Mouse (Mus musculus): ENCODE measurements around the gene Cbx4. TPM values are rescaled to one million over a fixed set of nuclear protein-coding genes. Genes with fewer than 3 reads are reported as not detected.

Gene Cbx4
- polyA plus RNA-seq, 1 experiment from 2014 or later = 6.5 TPM

- H3K36me3 ChIP-seq (ENCODE audit: control insufficient read depth, insufficient read depth) = no peaks in the 10 kb centered on the region
- H3K4me2 ChIP-seq (replicated peaks; ENCODE audit: low read depth) = peak overlapping the region; percentile 39
- peak; percentile 41 for ATAC-seq
- no peak overlapping the region for H3K9ac ChIP-seq (ENCODE audit: low read depth, low read length)
- peaks cover 84% of the 10 kb centered on the region for H3K27me3 ChIP-seq (replicated peaks; ENCODE audit: control insufficient read depth, insufficient read depth, low read length)
- WGBS = 3% methylated on average over 41 of the region's 41 CpGs
- H3K4me3 ChIP-seq (ENCODE audit: low read depth, low read length) = peak overlapping the region; percentile 21; the same call in 1 of the 2 replicates
- H3K9me3 ChIP-seq (ENCODE audit: control insufficient read depth) = no peaks in the 10 kb centered on the region
- H3K4me1 ChIP-seq (replicated peaks; ENCODE audit: control insufficient read depth, insufficient read depth, low read length) = peaks cover 20% of the 10 kb centered on the region
- TF ChIP-seq CTCF (IDR thresholded peaks at IDR 0.05; ENCODE audit: low read depth) = peak; percentile 71
- H3K27ac ChIP-seq (ENCODE audit: low read depth, low read length) = no peak overlapping the region
Observed at GRCm38 (mm10) chr11:119044551-119045337, 41.3 kb downstream of the Cbx4 start.

GRCm38 (mm10) chr11:119043761-119044550, 42.1 kb downstream of the Cbx4 start:
- peak; percentile 73 for TF ChIP-seq CTCF (IDR thresholded peaks at IDR 0.05; ENCODE audit: low read depth)
- Histone ChIP-seq H3K36me3 (ENCODE audit: control insufficient read depth, insufficient read depth) (peaks cover 2% of the 10 kb centered on the region; the same call in 1 of the 2 replicates), H3K27ac (ENCODE audit: low read depth, low read length) (no peak overlapping the region), H3K9ac (ENCODE audit: low read depth, low read length) (no peak overlapping the region), H3K27me3 (replicated peaks; ENCODE audit: control insufficient read depth, insufficient read depth, low read length) (peaks cover 77% of the 10 kb centered on the region), H3K4me3 (ENCODE audit: low read depth, low read length) (no peak overlapping the region; the same call in 1 of the 2 replicates), H3K9me3 (ENCODE audit: control insufficient read depth) (no peaks in the 10 kb centered on the region), H3K4me1 (replicated peaks; ENCODE audit: control insufficient read depth, insufficient read depth, low read length) (peaks cover 24% of the 10 kb centered on the region), H3K4me2 (replicated peaks; ENCODE audit: low read depth) (peak overlapping the region; percentile 39; the same call in 1 of the 2 replicates)
- 5% methylated on average over 10 of the region's 10 CpGs for WGBS
- no peak for ATAC-seq

- peaks cover 73% of the 10 kb centered on the region for H3K27me3 ChIP-seq (replicated peaks; ENCODE audit: control insufficient read depth, insufficient read depth, low read length)
- 10% methylated on average over 4 of the region's 4 CpGs for WGBS
- H3K9ac ChIP-seq (ENCODE audit: low read depth, low read length) = no peak overlapping the region
- ATAC-seq = no peak
- no peak overlapping the region for H3K4me2 ChIP-seq (replicated peaks; ENCODE audit: low read depth)
- H3K36me3 ChIP-seq (ENCODE audit: control insufficient read depth, insufficient read depth) = peaks cover 8% of the 10 kb centered on the region; the same call in 1 of the 2 replicates
- TF ChIP-seq CTCF (IDR thresholded peaks at IDR 0.05; ENCODE audit: low read depth) = no peak
- H3K4me1 ChIP-seq (replicated peaks; ENCODE audit: control insufficient read depth, insufficient read depth, low read length) = peaks cover 26% of the 10 kb centered on the region
- H3K9me3 ChIP-seq (ENCODE audit: control insufficient read depth) = no peaks in the 10 kb centered on the region
- H3K27ac ChIP-seq (ENCODE audit: low read depth, low read length) = no peak overlapping the region
- H3K4me3 ChIP-seq (ENCODE audit: low read depth, low read length) = no peak overlapping the region
Observed at GRCm38 (mm10) chr11:119043273-119043540, 42.8 kb downstream of the Cbx4 start.

- no peak for TF ChIP-seq CTCF (IDR thresholded peaks at IDR 0.05; ENCODE audit: low read depth)
- peaks cover 73% of the 10 kb centered on the region for H3K27me3 ChIP-seq (replicated peaks; ENCODE audit: control insufficient read depth, insufficient read depth, low read length)
- H3K4me1 ChIP-seq (replicated peaks; ENCODE audit: control insufficient read depth, insufficient read depth, low read length) = peaks cover 26% of the 10 kb centered on the region
- H3K9ac ChIP-seq (ENCODE audit: low read depth, low read length) = no peak overlapping the region
- 2% methylated on average over 52 of the region's 52 CpGs for WGBS
- peak overlapping the region; percentile 79 for H3K4me3 ChIP-seq (ENCODE audit: low read depth, low read length)
- no peak for ATAC-seq
- peaks cover 8% of the 10 kb centered on the region; the same call in 1 of the 2 replicates for H3K36me3 ChIP-seq (ENCODE audit: control insufficient read depth, insufficient read depth)
- no peaks in the 10 kb centered on the region for H3K9me3 ChIP-seq (ENCODE audit: control insufficient read depth)
- no peak overlapping the region for H3K27ac ChIP-seq (ENCODE audit: low read depth, low read length)
- peak overlapping the region; percentile 99; the same call in 1 of the 2 replicates for H3K4me2 ChIP-seq (replicated peaks; ENCODE audit: low read depth)
Observed at GRCm38 (mm10) chr11:119042466-119043272, 43.4 kb downstream of the Cbx4 start.

GRCm38 (mm10) chr11:119041750-119042465, 44.1 kb downstream of the Cbx4 start:
- peaks cover 8% of the 10 kb centered on the region; the same call in 1 of the 2 replicates for H3K36me3 ChIP-seq (ENCODE audit: control insufficient read depth, insufficient read depth)
- H3K9me3 ChIP-seq (ENCODE audit: control insufficient read depth) = no peaks in the 10 kb centered on the region
- peak overlapping the region; percentile 79 for H3K4me3 ChIP-seq (ENCODE audit: low read depth, low read length)
- H3K27ac ChIP-seq (ENCODE audit: low read depth, low read length) = no peak overlapping the region
- H3K4me2 ChIP-seq (replicated peaks; ENCODE audit: low read depth) = peak overlapping the region; percentile 99
- TF ChIP-seq CTCF (IDR thresholded peaks at IDR 0.05; ENCODE audit: low read depth) = no peak
- H3K27me3 ChIP-seq (replicated peaks; ENCODE audit: control insufficient read depth, insufficient read depth, low read length) = peaks cover 73% of the 10 kb centered on the region
- peaks cover 28% of the 10 kb centered on the region for H3K4me1 ChIP-seq (replicated peaks; ENCODE audit: control insufficient read depth, insufficient read depth, low read length)
- WGBS = 1% methylated on average over 30 of the region's 31 CpGs
- H3K9ac ChIP-seq (ENCODE audit: low read depth, low read length) = 0 out of 2 replicates have a peak overlapping the region, but pooled peaks have one; percentile 18
- ATAC-seq = no peak

Measured in intestine, postnatal 0 days (tissue).